Mouse (Mus musculus): Measurements from ENCODE around the gene Crybg1.

DNA sequence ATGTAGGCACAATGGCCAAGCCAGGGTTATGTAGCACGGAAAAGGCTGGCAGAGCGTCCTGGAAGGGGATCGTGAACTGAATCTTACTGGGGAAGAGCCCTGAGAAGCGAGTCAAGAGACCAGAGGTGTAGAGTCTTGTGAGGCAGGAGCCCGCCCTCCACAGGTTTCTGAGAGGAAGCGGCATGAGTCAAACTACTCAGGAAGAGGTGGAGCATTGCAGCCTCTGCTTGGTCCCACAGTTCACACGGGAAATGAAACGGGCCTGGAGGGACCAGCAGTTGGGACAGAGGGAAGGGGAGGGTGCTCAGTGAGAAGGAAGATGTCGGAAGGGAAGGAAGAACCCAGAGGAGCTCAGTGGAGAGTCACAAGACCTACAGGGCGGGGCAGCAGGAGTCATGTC is 123.9 kb downstream of the Crybg1 start:
- TF ChIP-seq CTCF (IDR thresholded peaks at IDR 0.05; ENCODE audit: low read depth), result no peak
- no peak for TF ChIP-seq EP300 (IDR thresholded peaks at IDR 0.05; ENCODE audit: low read depth)
